Mouse (Mus musculus) CH12.LX (cell line): Measurements from ENCODE around the gene Mad1l1. TPM values are rescaled to one million over a fixed set of nuclear protein-coding genes. Genes with fewer than 3 reads are reported as not detected.
A peak's percentile ranks its signal among the peaks of the same experiment; 100 is the strongest.

Experiments
- DNase-seq: peaks from one replicate; pipeline ENCODE4 v3.0.0-alpha.2; 2013; ENCODE audit errors: extremely low read depth
- H3K27ac ChIP-seq: 2 replicates; pipeline ENCODE4 v1.5.1; 2012; ENCODE audit warnings: low read depth, mild to moderate bottlenecking, control low read depth, moderate library complexity; ENCODE audit not compliant: insufficient read depth
- H3K27me3 ChIP-seq: replicated peaks from 2 replicates; pipeline ENCODE3; 2012; ENCODE audit warnings: inconsistent platforms
- H3K36me3 ChIP-seq, 2 experiments: replicated peaks in 1 of 2; 2 replicates each; pipeline versions ENCODE3 to v1.6.1; 2012; ENCODE audit warnings: inconsistent platforms in 1 of 2, low read length in 1 of 2, mild to moderate bottlenecking in 1 of 2, mixed read lengths in 1 of 2, moderate library complexity in 1 of 2; ENCODE audit not compliant: control insufficient read depth in 1 of 2, insufficient read depth in 1 of 2
- H3K4me1 ChIP-seq, 2 experiments: 2 replicates each; pipeline ENCODE4 v1.6.1; 2012; ENCODE audit warnings: inconsistent platforms in 1 of 2, moderate library complexity in 1 of 2; ENCODE audit not compliant: insufficient read depth in 2 of 2, control insufficient read depth in 1 of 2
- H3K4me2 ChIP-seq: 2 replicates; pipeline ENCODE4 v1.6.1; 2012; ENCODE audit warnings: low read depth, mild to moderate bottlenecking, control low read depth; ENCODE audit not compliant: poor library complexity, insufficient read depth, severe bottlenecking
- H3K4me3 ChIP-seq, 3 experiments: fragments of 150-350 bp in 1 of 3; sonication (generic) in 1 of 3; replicated peaks in 1 of 3; 2 replicates each; pipeline versions ENCODE3 to v1.5.1; 2011 to 2012; ENCODE audit warnings: low read depth in 2 of 3, low read length in 2 of 3, mild to moderate bottlenecking in 2 of 3, moderate library complexity in 2 of 3, control low read depth in 1 of 3, improper control_type of control experiment in 1 of 3, inconsistent platforms in 1 of 3, mixed read lengths in 1 of 3; ENCODE audit not compliant: poor library complexity in 1 of 3
- H3K79me2 ChIP-seq: replicated peaks from 2 replicates; pipeline ENCODE4 v1.6.1; 2012; ENCODE audit warnings: mild to moderate bottlenecking, moderate library complexity; ENCODE audit not compliant: control insufficient read depth, poor library complexity, insufficient read depth, severe bottlenecking; ENCODE audit errors: extremely low read depth
- H3K9ac ChIP-seq: 2 replicates; pipeline ENCODE4 v1.6.1; 2012; ENCODE audit warnings: low read depth, mild to moderate bottlenecking, control low read depth, moderate library complexity; ENCODE audit not compliant: insufficient read depth
- H3K9me3 ChIP-seq: replicated peaks from 2 replicates; pipeline ENCODE3; 2012; ENCODE audit warnings: low read length, inconsistent platforms, mixed read lengths
- E2F4 ChIP-seq: IDR thresholded peaks from 2 replicates; pipeline ENCODE4 v1.6.1; 2011; ENCODE audit warnings: low read depth, low read length, improper control_type of control experiment; ENCODE audit not compliant: insufficient replicate concordance
- ETS1 ChIP-seq: conservative IDR thresholded peaks from 2 replicates; pipeline ENCODE4 v1.6.1; 2012; ENCODE audit warnings: low read depth, mild to moderate bottlenecking, inconsistent platforms, low read length, improper control_type of control experiment, moderate library complexity
- IRF4 ChIP-seq: IDR thresholded peaks from 2 replicates; pipeline ENCODE4 v1.6.1; 2014; ENCODE audit warnings: low read depth, mild to moderate bottlenecking, inconsistent platforms, low read length, improper control_type of control experiment
- MAFK ChIP-seq: IDR thresholded peaks from 2 replicates; pipeline ENCODE4 v1.6.1; 2011; ENCODE audit warnings: low read length, improper control_type of control experiment; ENCODE audit not compliant: insufficient replicate concordance
- MAX ChIP-seq: IDR thresholded peaks from 2 replicates; pipeline ENCODE4 v1.6.1; 2011; ENCODE audit warnings: low read length, improper control_type of control experiment
- MEF2A ChIP-seq: IDR thresholded peaks from 2 replicates; pipeline ENCODE4 v1.6.1; 2014; ENCODE audit warnings: low read depth, mild to moderate bottlenecking, inconsistent platforms, low read length, improper control_type of control experiment, borderline replicate concordance
- MXI1 ChIP-seq: IDR thresholded peaks from 2 replicates; pipeline ENCODE4 v1.6.1; 2011; ENCODE audit warnings: mild to moderate bottlenecking, low read depth, low read length, improper control_type of control experiment
- MYC ChIP-seq: IDR thresholded peaks from 2 replicates; pipeline ENCODE4 v1.6.1; 2011; ENCODE audit warnings: low read depth, mild to moderate bottlenecking, improper control_type of control experiment, low read length
- NRF1 ChIP-seq: IDR thresholded peaks from 2 replicates; pipeline ENCODE4 v1.6.1; 2014; ENCODE audit warnings: low read depth, mild to moderate bottlenecking, inconsistent platforms, low read length, improper control_type of control experiment, moderate library complexity
- POLR2A ChIP-seq: IDR thresholded peaks from 2 replicates; pipeline ENCODE4 v1.6.1; 2011; ENCODE audit warnings: low read depth, mild to moderate bottlenecking, improper control_type of control experiment, low read length
- RAD21 ChIP-seq: IDR thresholded peaks from 2 replicates; pipeline ENCODE4 v1.6.1; 2011; ENCODE audit warnings: low read depth, mild to moderate bottlenecking, low read length, improper control_type of control experiment, moderate library complexity
- RCOR1 ChIP-seq: conservative IDR thresholded peaks from 2 replicates; pipeline ENCODE4 v1.6.1; 2012; ENCODE audit warnings: low read depth, mild to moderate bottlenecking, inconsistent platforms, low read length, improper control_type of control experiment
- SMC3 ChIP-seq: IDR thresholded peaks from 2 replicates; pipeline ENCODE4 v1.6.1; 2011; ENCODE audit warnings: low read depth, low read length, improper control_type of control experiment
- TBP ChIP-seq: conservative IDR thresholded peaks from 2 replicates; pipeline ENCODE4 v1.6.1; 2011; ENCODE audit warnings: low read depth, low read length, improper control_type of control experiment
- ZKSCAN1 ChIP-seq: IDR thresholded peaks from 2 replicates; pipeline ENCODE4 v1.6.1; 2012; ENCODE audit warnings: low read depth, inconsistent platforms, low read length, improper control_type of control experiment, borderline replicate concordance
- dilution Hi-C: fragments of 300-500 bp; cut with MboI; formaldehyde crosslinking; loops from 2 replicates; pipeline ENCODE4 v1.14.3; 2020; ENCODE audit warnings: low sequenced_read_pairs; ENCODE audit not compliant: extremely low pct_unique_long_range_greater_than_20kb, extremely low pct_ligation_motif_present
- in situ Hi-C: fragments of 300-500 bp; cut with MboI; formaldehyde crosslinking; loops from 3 replicates; pipeline ENCODE4 v1.14.3; 2019; ENCODE audit warnings: low sequenced_read_pairs, low pct_ligation_motif_present, low pct_unique_long_range_greater_than_20kb, mixed read lengths
- polyA plus RNA-seq: library from polyadenylated mRNA; unstranded; fragments of >175 nt; gene quantifications from 2 replicates; pipeline ENCODE4 v1.2.1, GENCODE M21; 2012; ENCODE audit warnings: low read depth; ENCODE audit not compliant: insufficient read length
- total RNA-seq, 2 experiments: library from RNA; depleted of rRNA; stranded (reverse); fragments of 300-350 nt in 1 of 2; fragments of >200 nt in 1 of 2; gene quantifications; 2 replicates each; pipeline ENCODE4 v1.2.3; 2012 to 2014

Gene Mad1l1
- total and polyA plus RNA-seq, 3 experiments: 24.8 to 45.6 (median 28.9) TPM

GRCm38 (mm10) chr5:140263754-140264749 lies 57.3 kb downstream of the Mad1l1 start:
- Histone ChIP-seq H3K79me2 (no peaks in the 10 kb centered on the region; the same call in 1 of the 2 replicates), H3K4me3 (no peak overlapping the region), H3K27me3 (no peaks in the 10 kb centered on the region), H3K9me3 (no peaks in the 10 kb centered on the region), H3K36me3 (peaks cover 11 to 60% of the 10 kb centered on the region in 2 experiments), H3K4me2 (no peak overlapping the region), H3K4me1 (peaks cover 17 to 40% of the 10 kb centered on the region in 2 experiments), H3K9ac (no peak overlapping the region), H3K27ac (no peak overlapping the region)
- DNase-seq: peak; percentile 10
- dilution Hi-C loops: no loop called here
- in situ Hi-C loops: no loop called here
- TF ChIP-seq RCOR1 (no peak), E2F4 (no peak)
- TF ChIP-seq, all 38 proteins: peak for 0

- Histone ChIP-seq H3K4me2 (no peak overlapping the region), H3K9me3 (no peaks in the 10 kb centered on the region), H3K27ac (no peak overlapping the region), H3K36me3 (peaks cover 8 to 68% of the 10 kb centered on the region in 2 experiments), H3K79me2 (no peaks in the 10 kb centered on the region), H3K4me3 (no peak overlapping the region), H3K27me3 (no peaks in the 10 kb centered on the region), H3K9ac (no peak overlapping the region), H3K4me1 (peaks cover 17 to 47% of the 10 kb centered on the region in 2 experiments)
- in situ Hi-C loops: no loop called here
- no peak for DNase-seq
- dilution Hi-C loops: no loop called here
- TF ChIP-seq POLR2A (no peak), SMC3 (no peak), RAD21 (no peak), MEF2A (no peak), IRF4 (no peak), MAFK (no peak), ETS1 (no peak), ZKSCAN1 (no peak), MXI1 (no peak), MAX (no peak), TBP (no peak), NRF1 (no peak), MYC (no peak)
Measured at GRCm38 (mm10) chr5:140262401-140262800, 59.0 kb downstream of the Mad1l1 start.
